Mouse (Mus musculus): ENCODE measurements at regions not wholly inside any gene's neighbourhood (a gene's known extent, or its start where the extent isn't known, plus 50 kb on each side); places are given as distances from the start of the nearest gene placed in this dataset.

Small RNAs in the stretch of these regions (microRNA-seq; reads per million reads assigned to microRNA genes)
- gene Gm22696, result 0 reads per million in 2 experiments
